Mouse (Mus musculus): ENCODE measurements at regions not wholly inside any gene's neighbourhood (a gene's known extent, or its start where the extent isn't known, plus 50 kb on each side); places are given as distances from the start of the nearest gene placed in this dataset.

GRCm38 (mm10) chr8:97052436-97052835 is 1164.1 kb upstream of the Got2 start:
- DNase-seq = no peak

- DNase-seq = no peak
Measured at GRCm38 (mm10) chr8:97039778-97040177, 1151.4 kb upstream of the Got2 start.

GRCm38 (mm10) chr8:97038854-97039253 is 1150.5 kb upstream of the Got2 start:
- DNase-seq = no peak

GRCm38 (mm10) chr8:97032188-97032587 is 1143.8 kb upstream of the Got2 start:
- DNase-seq = no peak

- no peak for DNase-seq
Measured at GRCm38 (mm10) chr8:97015571-97015970, 1127.2 kb upstream of the Got2 start.

GRCm38 (mm10) chr8:97004131-97004530 is 1115.8 kb upstream of the Got2 start:
- DNase-seq = peak; percentile 22

GRCm38 (mm10) chr8:96983103-96983502 is 1094.8 kb upstream of the Got2 start:
- no peak for DNase-seq

Data from right cerebral cortex, postnatal 4 days (tissue).